In genomic region chr1:67238941-67239340, GRCm38 (mm10) we compare ENCODE assay signal across 19 mouse cellular contexts.
DNase-seq lines count a peak whose midpoint lies in the region; TF ChIP-seq lines count a peak whose summit lies in the region.
"Had no signal": no experiment of that assay in that cellular context is flagged by ENCODE, and none has a peak within 500 bp of the region (broad histone marks: within the 10 kb centered on the region; RNA-seq: fewer than 3 reads in every experiment).

No protein-coding gene starts in this region.

- H3K4me1 ChIP-seq in liver, adult 2 months (ENCODE audit: control insufficient read depth, insufficient read depth, low read length): no peaks in the 10 kb centered on the region

- no peak for TF ChIP-seq CTCF in liver, adult 2 months (IDR thresholded peaks at IDR 0.05; ENCODE audit: low read depth, low read length)

- no peak overlapping the region for H3K9ac ChIP-seq in liver, adult 2 months (ENCODE audit: low read depth, low read length)

- no peak for TF ChIP-seq POLR2A in liver, adult 2 months (IDR thresholded peaks at IDR 0.05; ENCODE audit: extremely low read depth, insufficient read depth, low read length)

- H3K4me3 ChIP-seq in liver, adult 2 months (ENCODE audit: insufficient read depth, low read depth, low read length): no peak overlapping the region

- no peak overlapping the region for H3K27ac ChIP-seq in liver, adult 2 months (replicated peaks; ENCODE audit: insufficient read depth, low read depth, low read length)

- no peaks in the 10 kb centered on the region for H3K27me3 ChIP-seq in liver, adult 2 months (ENCODE audit: control insufficient read depth, insufficient read depth, low read length)
- H3K27me3 ChIP-seq: CH12.LX, Patski had no signal

- no peaks in the 10 kb centered on the region for H3K36me3 ChIP-seq in liver, adult 2 months (ENCODE audit: control insufficient read depth, insufficient read depth, low read length)
- H3K36me3 ChIP-seq: G1E had no signal

- 63% methylated on average over 1 of the region's 1 CpGs for WGBS in liver, adult 2 months

- no peaks in the 10 kb centered on the region for H3K79me2 ChIP-seq in liver, adult 2 months (ENCODE audit: control insufficient read depth, insufficient read depth, low read length)

- peak; percentile 59 to 64 for DNase-seq in cerebellum, postnatal 10 days
- no peak for DNase-seq in cerebellum, postnatal 4 days (ENCODE audit: low spot score in 2 of 2)
- DNase-seq in cerebellum, postnatal 14 days: peak; percentile 38 to 65
- no peak for DNase-seq in cerebellum, adult 9-10 months
- peak; percentile 18 for DNase-seq in liver, adult 2 months (ENCODE audit: extremely low read depth, low read depth, low spot score)
- DNase-seq in liver: no peak
- DNase-seq: adrenal gland, adult 2 months; adrenal gland, adult 8-10 months; adrenal gland, postnatal 10 days; adrenal gland, postnatal 14 days; adrenal gland, postnatal 25 days; adrenal gland, postnatal 36 days; B cell, adult 2 months; cerebellum, adult 11 months; cerebellum, adult 11-12 months; cerebellum, adult 18-20 months had no signal

Comparison
In these comparisons a context has a peak if more than half of its experiments do, and no peak if none do; other contexts are left out.
1. DNase-seq: peak in cerebellum, postnatal 10 days (2 of 2), cerebellum, postnatal 14 days (2 of 2) and liver, adult 2 months (single experiment); none in cerebellum, postnatal 4 days (0 of 2), cerebellum, adult 9-10 months (single experiment) and liver (single experiment).